Mouse (Mus musculus): Measurements from ENCODE around the gene Emx2.

Emx2 gene

DNA sequence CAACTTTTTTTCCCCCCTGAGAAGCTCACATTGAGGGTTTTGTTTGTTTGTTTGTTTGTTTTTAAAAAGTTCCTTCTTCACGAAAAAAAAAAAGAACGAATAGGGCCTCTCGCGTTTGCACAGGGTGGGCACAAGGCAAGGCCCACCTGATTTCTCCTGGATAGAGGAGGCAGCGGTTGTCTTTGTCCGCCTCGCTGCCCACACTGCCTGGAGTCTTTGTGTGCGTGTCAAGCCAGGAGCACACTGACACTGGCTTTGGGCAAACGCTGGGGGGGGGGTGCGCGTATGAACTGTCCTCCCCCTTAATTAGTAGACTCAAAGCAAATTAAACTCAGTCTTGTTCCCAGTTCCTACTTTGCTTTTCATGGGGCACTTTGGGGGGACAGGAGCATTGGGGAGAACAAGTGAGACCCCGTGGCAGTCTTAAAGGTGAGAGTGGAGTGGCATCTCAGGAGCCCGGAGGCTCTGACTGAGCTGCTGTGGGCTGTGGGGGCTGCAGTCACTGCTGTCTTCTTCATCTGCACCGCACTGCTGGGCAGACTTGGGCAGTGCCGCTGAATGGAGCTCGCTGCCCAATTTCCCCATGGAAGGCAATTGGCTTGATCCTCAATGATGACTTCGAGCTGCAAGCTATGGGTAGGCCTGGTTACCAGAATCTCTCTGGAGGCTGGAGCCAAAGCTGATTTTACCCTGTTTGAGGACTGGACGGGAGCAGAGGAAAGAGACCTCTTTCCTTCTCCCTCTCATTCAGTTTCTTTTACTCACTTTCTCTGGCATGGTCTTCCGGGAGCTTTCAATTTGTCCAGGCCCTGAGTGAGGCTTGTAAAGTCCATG lies 4.5 kb downstream of the Emx2 start:
- DNase-seq = no peak

- no peak for DNase-seq
Measured at GRCm38 (mm10) chr19:59463842-59464443, 5.8 kb downstream of the Emx2 start.

DNA sequence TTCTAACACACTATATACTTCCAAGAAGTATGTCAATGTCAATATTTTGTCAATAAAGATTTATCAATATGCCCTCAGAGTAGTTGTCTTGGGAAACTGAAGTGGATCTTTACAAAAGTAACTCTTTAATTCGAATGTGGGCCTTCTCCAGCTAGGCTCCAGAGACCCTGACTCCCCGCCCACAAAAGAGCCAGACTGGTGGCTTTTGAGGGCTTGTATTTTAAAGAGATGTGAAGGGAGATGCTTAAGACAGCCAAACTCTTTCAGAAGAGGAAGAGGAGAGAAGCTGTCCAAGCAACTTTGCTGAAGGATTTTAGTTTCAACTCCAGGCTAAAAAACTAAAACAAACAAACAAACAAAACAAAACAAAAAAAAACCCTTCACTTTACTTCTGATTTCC lies 7.1 kb downstream of the Emx2 start:
- DNase-seq = no peak

DNA sequence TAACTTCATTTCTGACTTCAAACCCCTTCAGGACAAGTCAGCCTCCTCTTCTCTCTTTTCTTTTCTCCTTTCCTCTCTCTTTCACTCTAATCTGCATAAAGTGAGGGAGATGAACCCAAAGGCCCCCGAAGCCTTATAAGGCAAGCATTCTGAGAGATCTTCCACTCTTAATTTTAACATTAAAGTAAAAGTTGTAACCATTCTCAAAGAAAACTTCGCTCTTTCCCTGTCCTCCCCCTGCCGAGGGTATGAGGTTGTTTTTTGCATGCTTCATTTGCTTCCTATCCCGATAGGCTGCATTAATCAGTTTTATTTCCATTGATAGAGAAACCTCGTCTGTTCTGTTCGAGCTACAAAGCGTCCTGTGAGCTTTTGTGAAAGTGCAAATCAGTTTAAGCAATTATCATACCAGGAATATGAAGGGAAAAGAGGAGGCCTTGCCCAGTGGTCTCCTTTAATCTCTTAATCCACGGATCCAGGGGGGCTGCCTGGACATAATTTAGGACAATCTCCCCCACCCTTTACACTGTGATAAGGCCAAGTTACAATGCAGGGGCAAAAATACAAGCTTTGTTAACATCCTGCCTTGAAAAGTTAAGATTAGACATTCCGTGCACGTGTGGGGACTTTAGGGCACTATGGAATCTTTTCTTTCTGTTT lies 7.7 kb downstream of the Emx2 start:
- no peak for DNase-seq

DNA sequence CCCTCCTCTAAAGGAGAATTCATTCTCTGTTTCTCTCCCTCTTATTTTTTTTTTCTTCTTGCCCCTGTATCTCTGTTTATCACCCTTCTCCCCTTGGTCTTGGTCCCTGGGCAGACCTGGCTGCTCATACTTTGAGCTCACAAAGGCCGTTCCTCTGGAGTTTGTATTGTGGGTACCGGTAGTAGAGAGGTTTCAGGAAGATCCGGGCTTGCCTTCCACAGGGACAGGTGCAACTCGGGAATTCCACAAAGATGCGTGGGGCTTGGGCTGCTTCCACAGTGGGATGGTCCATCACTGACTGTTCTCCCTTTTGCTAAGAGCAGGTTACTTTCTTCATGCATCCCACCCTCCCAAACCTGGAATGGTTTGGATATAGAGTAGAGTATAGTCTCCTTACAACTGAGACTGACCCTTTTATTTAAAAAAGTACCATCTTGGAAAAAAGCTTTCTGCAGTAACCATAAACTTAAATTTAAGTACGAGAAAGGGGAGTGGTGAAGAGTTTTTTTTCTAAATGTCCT lies 8.3 kb downstream of the Emx2 start:
- DNase-seq = no peak

- no peak for DNase-seq
Measured at GRCm38 (mm10) chr19:59467016-59467412, 8.8 kb downstream of the Emx2 start.

- no peak for DNase-seq
Measured at GRCm38 (mm10) chr19:59467413-59468064, 9.4 kb downstream of the Emx2 start.

DNA sequence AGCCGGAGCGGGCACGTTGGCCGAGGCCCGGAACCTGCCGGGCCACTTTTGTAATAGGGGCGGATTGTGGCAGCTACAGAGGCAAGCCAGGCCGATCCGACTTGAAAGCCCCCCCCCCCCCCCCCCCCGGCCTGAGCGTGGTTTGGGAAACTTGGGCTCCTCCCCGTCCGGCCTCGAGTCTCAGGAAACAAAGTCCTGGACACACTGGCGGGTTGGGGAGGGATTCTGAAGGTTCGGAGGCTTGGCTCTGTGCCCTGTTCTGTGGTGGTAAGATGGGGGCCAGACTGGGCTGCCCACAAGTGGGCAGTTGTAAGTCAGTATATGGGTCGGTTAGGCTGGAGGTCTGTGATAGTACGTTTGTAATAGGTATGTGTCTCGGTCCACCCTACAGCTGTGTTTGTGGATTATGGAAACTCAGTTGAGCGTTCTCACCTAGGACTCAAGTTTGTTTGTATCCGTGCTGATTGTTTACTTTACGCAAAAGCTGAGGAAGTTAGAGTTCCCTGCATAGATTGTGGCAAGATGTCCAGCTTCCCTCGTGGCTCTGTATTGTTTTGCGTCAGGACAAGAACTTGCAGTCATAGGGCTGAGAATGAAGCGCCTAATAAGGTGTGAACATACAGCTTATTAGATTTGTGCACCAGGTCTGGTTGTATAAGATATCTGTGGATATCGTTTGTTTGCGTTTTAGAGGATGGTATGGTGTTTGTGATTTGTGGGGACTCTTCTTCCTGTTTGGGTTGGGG lies 10.1 kb downstream of the Emx2 start:
- no peak for DNase-seq

- DNase-seq = no peak
Measured at GRCm38 (mm10) chr19:59469035-59469949, 11.1 kb downstream of the Emx2 start.

- no peak for DNase-seq
Measured at GRCm38 (mm10) chr19:59470074-59470630, 12.0 kb downstream of the Emx2 start.

- DNase-seq = no peak
Measured at GRCm38 (mm10) chr19:59470913-59471312, 12.7 kb downstream of the Emx2 start.

DNA sequence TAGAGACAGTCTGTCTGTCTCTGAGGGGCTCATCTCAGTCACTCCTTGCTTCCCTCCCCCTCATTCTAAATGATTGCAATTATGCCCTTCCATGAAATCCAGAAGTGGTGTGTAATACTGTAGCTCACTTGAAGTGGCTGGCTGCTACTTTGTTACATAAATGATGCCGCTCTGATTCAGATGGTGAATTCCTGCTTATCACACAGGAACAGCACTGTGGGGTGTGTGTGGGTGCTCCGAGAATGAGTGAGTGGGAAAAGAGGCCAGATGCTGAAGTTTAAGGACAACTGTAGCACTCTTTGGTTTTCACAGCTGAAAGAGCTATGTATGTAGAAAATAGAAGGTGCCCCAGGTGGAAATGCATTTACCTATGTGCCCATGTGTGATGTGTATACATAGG lies 14.7 kb downstream of the Emx2 start:
- DNase-seq = no peak

- DNase-seq = no peak
Measured at GRCm38 (mm10) chr19:59479912-59480311, 21.7 kb downstream of the Emx2 start.

- no peak for DNase-seq
Measured at GRCm38 (mm10) chr19:59480563-59480962, 22.4 kb downstream of the Emx2 start.

- DNase-seq = no peak
Measured at GRCm38 (mm10) chr19:59492258-59492657, 34.1 kb downstream of the Emx2 start.

DNA sequence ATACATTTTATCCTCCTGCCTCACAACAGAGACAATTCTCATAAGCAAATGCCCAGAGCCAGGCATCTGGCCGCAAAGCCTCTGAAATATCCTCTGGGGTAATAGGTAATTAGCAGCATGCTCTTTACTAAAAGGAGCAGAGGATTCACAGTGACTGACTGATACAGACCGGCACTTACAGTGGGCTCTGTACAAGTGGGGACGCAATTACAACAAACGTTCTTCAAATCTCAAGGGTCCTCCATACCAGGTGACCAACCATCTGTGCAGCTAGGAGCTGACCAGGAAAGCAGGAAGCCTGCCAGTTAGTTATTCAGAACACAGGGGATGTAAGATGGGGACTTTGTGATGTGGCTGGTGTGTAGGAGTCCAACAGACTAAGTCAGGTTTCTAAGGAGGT lies 38.7 kb downstream of the Emx2 start:
- DNase-seq = no peak

DNA sequence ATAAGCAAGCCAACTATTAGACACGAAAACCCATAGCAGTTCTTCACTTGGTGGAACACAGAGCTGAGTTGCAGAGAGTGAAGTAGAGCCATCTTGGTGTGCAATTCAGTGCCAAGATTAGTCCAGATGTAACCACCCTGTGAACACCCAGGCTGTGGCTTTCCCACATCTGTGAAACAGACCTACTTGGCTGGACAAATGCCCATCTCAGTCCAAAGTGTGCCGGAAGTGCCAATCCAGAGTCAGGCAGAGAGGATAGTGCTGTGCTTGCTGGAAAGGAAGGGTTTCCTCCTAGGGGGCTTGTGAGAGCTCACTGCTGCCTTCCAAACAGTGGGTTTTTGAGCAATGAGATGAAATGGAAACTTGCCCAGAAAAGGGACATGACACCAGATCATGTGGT lies 50.7 kb downstream of the Emx2 start:
- DNase-seq = no peak

DNA sequence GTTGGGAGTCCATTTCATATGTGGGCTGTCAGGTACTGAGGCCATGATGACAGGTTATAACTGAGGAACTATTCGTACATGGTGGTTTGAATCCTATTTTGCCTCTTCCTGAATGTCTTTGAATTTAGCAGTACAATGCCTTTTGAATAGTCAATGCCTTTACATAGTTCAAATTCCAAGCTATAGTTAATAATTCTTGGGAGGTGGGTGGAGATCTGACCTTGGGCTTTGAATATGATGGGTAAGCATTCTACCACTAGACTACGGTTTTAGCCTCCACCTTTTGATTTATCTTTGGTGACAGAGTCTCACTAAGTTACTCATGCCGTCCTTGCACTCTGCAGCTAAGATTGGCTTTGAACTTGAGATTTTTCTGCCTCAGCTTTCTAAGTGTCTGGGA lies 55.0 kb downstream of the Emx2 start:
- DNase-seq = no peak
